Mouse (Mus musculus) heart, embryonic 16.5 days (tissue): ENCODE measurements around the gene Wdr24. TPM values are rescaled to one million over a fixed set of nuclear protein-coding genes. Genes with fewer than 3 reads are reported as not detected.

Source experiments
- ATAC-seq: fragments of 200-750 bp; cut with Nextera tagmentation; replicated peaks from 2 replicates; pipeline ENCODE4 v1.8.0; 2017; ENCODE audit warnings: moderate number of reproducible peaks; ENCODE audit not compliant: insufficient read depth, low FRiP score; ENCODE audit errors: extremely low read depth
- H3K27ac ChIP-seq: fragments of 300-500 bp; sonication (generic); 2 replicates; pipeline ENCODE4 v1.5.1; 2014; ENCODE audit warnings: mild to moderate bottlenecking, low read length, control low read depth, moderate library complexity
- H3K27me3 ChIP-seq: fragments of 300-500 bp; sonication (generic); 2 replicates; pipeline ENCODE4 v1.6.1; 2014; ENCODE audit warnings: low read length, mixed read lengths; ENCODE audit not compliant: control insufficient read depth, insufficient read depth
- H3K36me3 ChIP-seq: fragments of 300-500 bp; sonication (generic); 2 replicates; pipeline ENCODE4 v1.6.1; 2014; ENCODE audit not compliant: control insufficient read depth, insufficient read depth
- H3K4me1 ChIP-seq: fragments of 300-500 bp; sonication (generic); 2 replicates; pipeline ENCODE4 v1.6.1; 2014; ENCODE audit warnings: low read length, mixed read lengths; ENCODE audit not compliant: control insufficient read depth, insufficient read depth
- H3K4me2 ChIP-seq: fragments of 300-500 bp; sonication (generic); 2 replicates; pipeline ENCODE4 v1.6.1; 2014; ENCODE audit warnings: low read depth, mild to moderate bottlenecking, control low read depth, low read length
- H3K4me3 ChIP-seq: fragments of 300-500 bp; sonication (generic); 2 replicates; pipeline ENCODE4 v1.5.1; 2014; ENCODE audit warnings: mild to moderate bottlenecking, control low read depth, low read length
- H3K9ac ChIP-seq: fragments of 300-500 bp; sonication (generic); 2 replicates; pipeline ENCODE4 v1.6.1; 2014; ENCODE audit warnings: low read length, control low read depth
- H3K9me3 ChIP-seq: fragments of 300-500 bp; sonication (generic); replicated peaks from 2 replicates; pipeline ENCODE4 v1.6.1; 2016; ENCODE audit warnings: low read length; ENCODE audit not compliant: control insufficient read depth
- WGBS: fragments of 180-500 bp; shearing (Covaris S2); extraction: QIAGEN DNeasy Blood & Tissue Kit; methylation state at CpG from one replicate; pipeline ENCODE4 v1.1.7; 2014; 5-methylcytosine and 5-hydroxymethylcytosine counted together
- polyA plus RNA-seq: library from polyadenylated mRNA; unstranded; fragments of >200 nt; fragmentation: Nextera tagmentation; extraction: Ambion mirVana; gene quantifications from 2 replicates; pipeline ENCODE4 v1.2.1, GENCODE M21; 2015

The Wdr24 gene
- polyA plus RNA-seq, 1 experiment from 2014 or later: 18.7 TPM

GRCm38 (mm10) chr17:25810890-25811289, 12.5 kb upstream of the Wdr24 start:
- 62% methylated on average over 4 of the region's 4 CpGs for WGBS
- no peaks in the 10 kb centered on the region for H3K36me3 ChIP-seq
- H3K27me3 ChIP-seq: peaks cover 55% of the 10 kb centered on the region
- H3K4me3 ChIP-seq: no peak overlapping the region
- H3K4me1 ChIP-seq: peaks cover 12% of the 10 kb centered on the region
- no peak overlapping the region for H3K27ac ChIP-seq
- H3K4me2 ChIP-seq: no peak overlapping the region
- ATAC-seq: no peak
- no peak overlapping the region for H3K9ac ChIP-seq
- no peaks in the 10 kb centered on the region for H3K9me3 ChIP-seq

- peaks cover 57% of the 10 kb centered on the region for H3K27me3 ChIP-seq
- no peak overlapping the region for H3K4me2 ChIP-seq
- 1% methylated on average over 20 of the region's 20 CpGs for WGBS
- H3K9ac ChIP-seq: no peak overlapping the region
- no peak overlapping the region for H3K27ac ChIP-seq
- H3K4me3 ChIP-seq: no peak overlapping the region
- H3K36me3 ChIP-seq: no peaks in the 10 kb centered on the region
- ATAC-seq: 0 out of 2 replicates have a peak, but pooled peaks have one; percentile 8
- H3K9me3 ChIP-seq: no peaks in the 10 kb centered on the region
- H3K4me1 ChIP-seq: peaks cover 11% of the 10 kb centered on the region
Measured at GRCm38 (mm10) chr17:25813471-25813870, 10.0 kb upstream of the Wdr24 start.

GRCm38 (mm10) chr17:25817662-25818061, 5.8 kb upstream of the Wdr24 start:
- H3K36me3 ChIP-seq: no peaks in the 10 kb centered on the region
- no peak for ATAC-seq
- WGBS: 76% methylated on average over 11 of the region's 11 CpGs
- no peak overlapping the region for H3K4me3 ChIP-seq
- no peaks in the 10 kb centered on the region for H3K9me3 ChIP-seq
- H3K4me1 ChIP-seq: peaks cover 2% of the 10 kb centered on the region; the same call in 1 of the 2 replicates
- H3K4me2 ChIP-seq: no peak overlapping the region
- no peak overlapping the region for H3K9ac ChIP-seq
- no peak overlapping the region for H3K27ac ChIP-seq
- peaks cover 48% of the 10 kb centered on the region for H3K27me3 ChIP-seq

GRCm38 (mm10) chr17:25818851-25819780, 4.3 kb upstream of the Wdr24 start:
- no peak for ATAC-seq
- H3K36me3 ChIP-seq: no peaks in the 10 kb centered on the region
- peaks cover 40% of the 10 kb centered on the region for H3K27me3 ChIP-seq
- no peaks in the 10 kb centered on the region for H3K9me3 ChIP-seq
- H3K9ac ChIP-seq: no peak overlapping the region
- 7% methylated on average over 44 of the region's 46 CpGs for WGBS
- H3K27ac ChIP-seq: no peak overlapping the region
- no peak overlapping the region; the same call in 1 of the 2 replicates for H3K4me3 ChIP-seq
- H3K4me2 ChIP-seq: no peak overlapping the region
- H3K4me1 ChIP-seq: peaks cover 4% of the 10 kb centered on the region

- Histone ChIP-seq H3K9me3 (no peaks in the 10 kb centered on the region), H3K27me3 (peaks cover 17% of the 10 kb centered on the region), H3K27ac (no peak overlapping the region), H3K36me3 (0 out of 2 replicates have a peak, but pooled peaks cover 18% of the 10 kb centered on the region), H3K9ac (peak overlapping the region; percentile 83), H3K4me3 (peak overlapping the region; percentile 78), H3K4me1 (peaks cover 23% of the 10 kb centered on the region), H3K4me2 (peak overlapping the region; percentile 91)
- WGBS: 60% methylated on average over 17 of the region's 17 CpGs
- ATAC-seq: no peak
Measured at GRCm38 (mm10) chr17:25824362-25825142, 1.1 kb downstream of the Wdr24 start.

GRCm38 (mm10) chr17:25825311-25825710, 1.9 kb downstream of the Wdr24 start:
- Histone ChIP-seq H3K4me1 (peaks cover 31% of the 10 kb centered on the region), H3K4me3 (no peak overlapping the region), H3K4me2 (no peak overlapping the region), H3K27me3 (peaks cover 9% of the 10 kb centered on the region), H3K36me3 (peaks cover 23% of the 10 kb centered on the region), H3K9ac (no peak overlapping the region), H3K9me3 (no peaks in the 10 kb centered on the region), H3K27ac (no peak overlapping the region)
- ATAC-seq: no peak
- 86% methylated on average over 6 of the region's 6 CpGs for WGBS

GRCm38 (mm10) chr17:25825984-25826570, 2.6 kb downstream of the Wdr24 start:
- Histone ChIP-seq H3K27ac (no peak overlapping the region), H3K9ac (no peak overlapping the region), H3K36me3 (peaks cover 30% of the 10 kb centered on the region), H3K27me3 (peaks cover 4% of the 10 kb centered on the region; the same call in 1 of the 2 replicates), H3K4me3 (no peak overlapping the region), H3K4me1 (peaks cover 37% of the 10 kb centered on the region), H3K4me2 (no peak overlapping the region), H3K9me3 (no peaks in the 10 kb centered on the region)
- WGBS: 95% methylated on average over 27 of the region's 27 CpGs
- ATAC-seq: no peak

GRCm38 (mm10) chr17:25827011-25827410, 3.6 kb downstream of the Wdr24 start:
- ATAC-seq: no peak
- 90% methylated on average over 13 of the region's 13 CpGs for WGBS
- Histone ChIP-seq H3K9me3 (no peaks in the 10 kb centered on the region), H3K27me3 (peaks cover 4% of the 10 kb centered on the region; the same call in 1 of the 2 replicates), H3K4me3 (no peak overlapping the region), H3K27ac (no peak overlapping the region), H3K36me3 (peaks cover 36% of the 10 kb centered on the region), H3K4me1 (peaks cover 47% of the 10 kb centered on the region), H3K9ac (no peak overlapping the region), H3K4me2 (no peak overlapping the region)
